Mouse (Mus musculus): ENCODE measurements around the gene Adgrb3. TPM values are rescaled to one million over a fixed set of nuclear protein-coding genes. Genes with fewer than 3 reads are reported as not detected.
"Not testable (repeated sequence)": the region's sequence is repeated elsewhere in the genome, so short reads cannot be mapped to it uniquely, and the experiment has no call there.

Gene Adgrb3
- total RNA-seq, 2 experiments from 2014 or later: 0.08 TPM; not detected in 1

DNA sequence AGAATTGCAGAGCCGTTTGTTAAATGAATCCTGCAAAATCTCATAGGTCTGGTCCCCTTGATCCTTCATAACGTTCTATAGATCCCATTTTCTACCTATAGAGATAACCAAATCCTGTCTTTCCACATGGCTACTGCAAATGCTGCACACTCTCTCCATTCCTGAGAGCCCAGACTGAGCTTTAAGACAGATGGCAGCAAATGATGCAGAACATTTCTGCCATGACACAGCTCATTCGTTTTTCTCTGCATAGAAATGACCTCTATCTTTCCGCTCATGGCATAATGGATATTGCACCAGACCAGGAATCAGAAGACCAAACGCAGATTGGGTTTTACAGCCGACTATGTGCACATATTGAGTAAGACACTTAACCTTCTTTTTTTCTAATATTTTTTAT lies 84.8 kb downstream of the Adgrb3 start:
- no peak for DNase-seq

DNA sequence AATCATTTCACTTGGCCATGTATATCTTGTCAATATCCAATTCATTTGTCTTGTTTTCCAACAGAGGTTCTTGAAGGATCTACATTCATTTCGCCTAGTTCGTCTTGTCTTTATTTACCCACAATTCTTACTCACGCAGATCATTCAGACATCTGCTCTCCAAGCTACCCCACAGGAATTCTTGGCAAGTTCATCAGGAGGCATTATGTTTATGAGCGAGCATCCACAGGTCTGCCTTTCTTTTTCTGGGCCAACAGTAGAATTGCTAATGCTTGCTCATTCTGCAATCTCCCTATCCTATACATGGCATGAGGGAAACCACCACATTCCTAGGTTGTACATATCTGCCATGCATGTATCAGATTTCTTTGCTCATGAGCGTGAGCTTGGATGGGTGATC lies 99.7 kb downstream of the Adgrb3 start:
- DNase-seq: no peak

DNA sequence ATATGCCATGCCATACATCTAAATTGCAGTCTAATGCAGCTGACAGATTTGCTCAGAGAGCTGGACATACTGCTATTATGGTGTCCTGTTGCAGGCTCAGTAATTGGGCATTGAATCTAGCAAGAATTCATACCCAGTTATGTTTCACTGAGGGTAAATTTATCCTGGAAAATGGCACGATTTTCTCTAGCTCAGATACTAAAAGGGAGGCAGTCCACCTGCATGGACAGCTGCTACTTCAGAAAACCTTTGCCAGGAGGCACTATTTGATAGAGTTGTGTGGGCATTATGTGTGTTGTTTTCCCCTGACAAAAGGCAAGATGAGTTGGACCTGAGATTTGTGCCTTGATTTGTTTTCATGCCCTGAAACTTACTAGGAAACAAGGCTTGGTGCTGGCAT lies 118.0 kb downstream of the Adgrb3 start:
- DNase-seq: no peak

DNA sequence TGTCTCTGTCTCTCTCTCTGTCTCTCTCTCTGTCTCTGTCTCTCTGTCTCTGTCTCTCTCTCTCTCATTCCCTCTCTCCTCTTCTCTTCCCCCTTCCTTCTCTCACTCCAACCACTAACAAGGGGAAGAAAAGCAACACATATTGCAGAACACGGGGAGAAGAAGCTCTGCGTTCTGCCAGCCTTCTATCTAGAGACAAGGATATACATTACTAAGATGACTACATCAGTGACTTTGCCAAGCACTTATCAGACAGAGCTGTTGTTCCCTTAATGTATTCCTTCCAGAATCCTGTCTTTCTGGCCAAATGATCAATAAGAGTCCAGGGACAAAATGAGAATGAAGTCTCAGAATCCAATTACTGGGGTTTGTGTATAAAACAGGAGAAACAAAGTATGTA lies 123.2 kb downstream of the Adgrb3 start:
- DNase-seq: no peak

DNA sequence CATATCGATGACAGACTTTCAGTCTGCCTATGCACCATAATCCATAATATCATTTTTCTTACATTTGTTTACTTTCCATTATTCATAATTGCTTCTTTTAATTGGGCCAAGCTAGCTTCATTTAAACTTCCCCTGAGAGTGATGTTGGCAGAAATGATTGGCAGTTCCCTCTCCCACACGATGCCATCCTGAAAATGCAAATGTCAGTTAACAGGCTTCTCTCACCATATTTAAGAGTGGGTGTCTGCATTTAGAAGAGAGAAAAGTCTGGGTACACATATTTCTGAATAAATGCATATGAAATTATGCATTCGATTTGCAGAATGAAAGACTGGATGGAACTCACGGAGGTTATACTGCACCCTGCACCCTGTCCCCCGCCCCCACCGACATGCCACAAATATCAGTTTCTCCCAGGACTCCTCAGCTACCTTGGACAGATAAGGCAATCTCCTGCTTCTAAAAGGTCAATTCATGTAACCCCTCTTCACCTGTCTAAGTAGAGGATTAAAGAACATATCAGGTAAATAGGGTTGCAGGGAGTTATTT lies 130.7 kb downstream of the Adgrb3 start:
- no peak for DNase-seq

DNA sequence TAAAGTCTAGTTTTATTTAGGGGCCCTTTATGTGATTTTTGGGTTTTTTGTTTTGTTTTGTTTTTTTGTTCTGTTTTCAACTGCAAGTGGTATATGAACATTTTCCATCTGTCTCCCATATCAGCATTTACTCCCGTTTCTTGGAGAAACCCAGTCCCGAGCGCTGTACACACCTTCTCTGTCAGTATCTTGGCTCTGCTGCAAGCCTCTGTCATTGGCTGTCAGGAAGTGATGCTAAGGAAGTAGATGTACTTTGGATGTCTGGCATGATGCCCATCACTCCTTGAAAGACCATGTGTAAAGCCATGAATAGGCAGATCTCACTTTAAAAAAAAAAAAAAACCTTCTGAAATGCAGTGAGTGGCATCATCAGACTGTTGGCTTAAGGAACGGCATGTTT lies 132.3 kb downstream of the Adgrb3 start:
- no peak for DNase-seq

DNA sequence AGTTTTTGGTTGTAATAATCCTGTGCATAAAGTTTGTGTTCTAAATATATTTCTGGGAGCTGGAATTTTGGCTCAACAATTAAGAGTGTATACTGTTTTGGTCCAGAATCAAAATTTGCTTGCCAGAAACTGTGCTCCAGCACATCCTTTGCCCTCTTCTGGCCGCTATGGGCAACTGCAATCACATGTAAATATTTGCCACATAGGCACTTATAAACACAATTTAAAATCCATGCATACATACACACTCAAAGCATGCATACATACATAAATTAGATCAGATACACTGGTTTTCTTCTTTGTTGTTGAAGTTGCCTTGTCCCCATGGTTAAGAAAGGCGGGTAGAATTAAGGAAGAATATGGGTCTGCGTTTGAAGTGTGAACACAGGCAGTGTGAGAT lies 132.7 kb downstream of the Adgrb3 start:
- DNase-seq: no peak

DNA sequence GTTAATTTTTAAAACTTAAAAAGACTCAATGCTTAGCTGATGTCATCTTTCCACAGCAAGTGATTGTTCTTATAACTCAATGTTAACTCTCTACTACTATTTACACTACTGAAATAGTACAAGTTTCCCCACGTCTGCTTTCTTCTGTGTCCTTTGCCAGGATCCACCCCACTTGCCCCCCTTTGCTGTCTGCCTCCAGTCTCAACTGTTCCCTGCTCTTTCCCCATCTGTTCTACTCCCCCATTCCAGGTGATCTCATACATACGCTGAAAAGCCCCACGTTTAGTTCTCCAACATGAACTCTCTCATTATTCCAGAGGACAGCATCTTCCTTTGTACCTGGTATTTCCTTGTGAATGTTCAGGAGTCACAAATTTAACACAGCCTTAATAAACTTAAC lies 147.4 kb downstream of the Adgrb3 start:
- DNase-seq: no peak

DNA sequence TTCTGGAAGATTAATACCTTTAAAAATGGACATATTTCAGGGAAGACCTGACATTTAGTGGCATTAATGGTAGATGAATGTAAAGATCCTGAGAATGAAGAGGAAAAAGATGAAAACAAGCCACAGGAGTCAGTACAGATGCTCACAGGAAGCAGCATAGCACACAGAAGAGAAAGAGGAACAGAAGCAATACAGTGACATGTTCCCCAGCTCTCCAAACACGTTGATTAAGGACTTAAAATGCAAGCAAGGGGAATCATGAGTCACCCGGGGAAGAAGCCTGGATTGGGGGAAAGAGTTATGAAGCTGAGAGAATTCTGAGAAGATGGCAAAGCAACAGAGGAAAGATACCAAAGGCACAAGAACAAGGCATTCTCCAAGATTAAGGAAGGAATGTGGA lies 149.9 kb downstream of the Adgrb3 start:
- no peak for DNase-seq

DNA sequence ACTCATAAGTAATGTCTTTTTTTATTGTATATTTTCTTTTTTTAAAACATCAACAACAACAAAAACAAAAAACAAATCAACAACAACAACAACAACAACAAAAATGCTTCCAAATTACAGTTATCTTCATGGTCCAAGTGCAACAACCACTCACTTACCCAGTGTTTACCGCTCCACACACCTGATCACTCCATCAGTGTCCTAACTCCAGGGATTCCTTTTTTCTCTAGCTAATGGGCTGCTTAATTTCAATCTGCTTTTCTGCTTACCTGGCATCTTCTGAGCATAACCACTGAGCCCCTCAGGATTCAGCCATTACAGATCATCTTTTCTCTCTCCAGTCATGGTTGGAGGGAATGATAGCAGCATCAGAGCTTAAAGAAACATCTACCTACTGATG lies 176.8 kb downstream of the Adgrb3 start:
- no peak for DNase-seq

DNA sequence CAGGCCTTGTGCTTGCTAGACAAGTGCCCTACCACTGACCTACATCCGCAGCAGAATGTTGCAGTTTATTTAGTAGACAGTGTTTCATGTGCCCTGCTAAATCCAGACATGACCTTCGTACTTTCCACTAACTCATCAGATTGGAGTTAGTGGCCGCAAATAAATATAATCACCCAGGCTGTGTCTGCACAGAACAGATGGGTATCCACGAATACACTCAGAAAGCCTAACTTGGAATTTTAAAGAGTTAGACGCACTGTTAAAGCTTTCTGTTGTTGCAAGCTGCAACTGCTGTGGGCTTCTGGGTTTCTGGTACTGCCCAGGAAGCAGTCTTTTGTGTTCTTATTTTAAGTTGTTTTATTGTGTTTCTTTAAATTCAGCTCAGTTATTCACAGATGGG lies 185.3 kb downstream of the Adgrb3 start:
- DNase-seq: no peak

DNA sequence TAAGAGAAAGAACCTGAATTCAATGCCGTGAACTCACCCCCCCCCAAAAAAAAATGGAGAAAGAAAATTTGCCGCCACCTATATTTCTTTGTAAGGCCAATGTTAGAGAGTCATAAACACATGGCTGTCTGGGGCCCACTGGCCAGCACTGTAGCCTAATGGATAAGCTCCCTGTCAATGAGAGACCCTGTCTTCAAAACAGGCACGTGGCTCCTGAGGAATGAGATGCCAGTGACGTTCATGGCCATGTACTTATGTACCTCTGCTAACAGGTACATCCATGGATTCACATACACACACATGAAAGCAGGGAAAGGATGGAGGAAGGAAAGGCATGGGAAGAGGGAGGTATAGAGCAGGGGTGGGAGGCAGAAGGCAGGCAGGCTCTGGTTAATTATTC lies 208.0 kb downstream of the Adgrb3 start:
- DNase-seq: no peak

DNA sequence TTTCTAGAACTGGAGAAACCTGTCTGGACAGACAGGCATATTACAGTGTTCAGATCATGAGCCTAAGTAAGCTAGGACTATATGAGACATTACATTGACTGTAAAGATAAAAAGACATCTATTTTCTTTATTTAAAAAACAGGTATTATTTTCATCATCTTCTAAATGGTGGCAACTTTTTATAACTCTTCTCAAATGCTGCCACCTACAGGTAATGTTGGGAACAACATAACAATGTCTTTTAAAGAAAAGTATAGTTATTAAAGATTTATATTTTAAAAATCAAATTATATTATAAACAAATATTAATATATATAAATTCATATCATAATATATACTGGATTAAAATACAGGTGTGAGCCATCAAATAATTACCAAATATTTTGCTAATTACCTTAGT lies 212.6 kb downstream of the Adgrb3 start:
- no peak for DNase-seq

DNA sequence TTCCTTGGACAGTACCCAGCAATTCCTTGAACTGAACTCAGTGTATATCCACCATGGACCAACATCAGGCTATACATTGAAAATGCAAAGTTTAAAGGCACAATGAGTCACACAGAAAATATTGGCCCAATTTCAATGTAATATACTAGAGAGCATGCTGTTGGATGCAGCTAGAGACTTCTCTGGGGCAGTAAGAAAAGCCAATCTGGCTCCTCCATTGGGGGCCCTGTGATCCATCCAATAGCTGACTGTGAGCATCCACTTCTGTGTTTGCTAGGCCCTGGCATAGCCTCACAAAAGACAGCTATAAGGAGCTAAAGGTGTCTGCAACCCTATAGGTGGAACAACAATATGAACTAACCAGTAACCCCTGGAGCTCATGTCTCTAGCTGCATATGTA lies 218.7 kb downstream of the Adgrb3 start:
- DNase-seq: not testable (repeated sequence)

DNA sequence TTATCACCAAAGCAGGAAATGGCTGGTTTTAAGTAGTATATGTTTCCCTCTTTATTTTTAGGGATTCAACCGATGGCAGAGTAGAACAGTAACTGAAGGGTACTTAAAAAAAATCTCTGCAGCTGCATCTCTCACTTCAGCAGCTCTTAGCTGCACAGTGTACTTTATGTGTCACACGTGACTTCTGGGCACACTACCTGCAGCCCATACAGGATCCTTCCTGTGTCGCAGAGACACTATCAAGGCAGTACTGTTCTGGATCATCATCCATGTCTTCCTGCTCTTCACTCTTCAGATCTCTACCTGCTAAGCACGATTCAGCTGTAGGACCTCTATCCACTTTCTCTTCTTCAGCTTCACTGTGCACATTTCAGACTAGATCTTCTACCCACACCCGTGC lies 230.6 kb downstream of the Adgrb3 start:
- DNase-seq: no peak

DNA sequence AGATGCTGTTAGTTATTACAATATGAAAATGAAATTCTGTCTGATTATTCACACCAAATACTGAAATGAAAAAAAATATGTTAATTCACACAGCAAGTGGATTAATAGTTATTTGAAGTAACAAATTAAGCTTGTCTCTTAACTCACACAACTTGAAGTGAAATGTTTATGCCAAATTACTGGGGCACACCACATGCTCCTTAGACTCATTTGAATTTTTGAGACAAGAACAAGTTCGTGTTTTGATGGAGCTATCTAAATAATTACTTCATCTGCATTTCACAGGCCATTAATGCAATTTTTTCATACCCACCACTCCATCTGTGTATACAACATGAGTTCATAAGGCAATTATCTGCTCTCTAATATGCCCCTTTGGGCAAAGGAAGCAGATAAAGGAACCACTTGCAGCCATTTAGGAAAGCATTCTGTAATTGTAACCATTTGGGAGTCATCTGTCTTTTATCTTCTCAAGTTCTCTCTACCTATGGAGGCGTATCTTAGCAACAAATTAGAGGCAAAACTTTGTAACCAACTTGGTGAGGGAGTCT lies 240.9 kb downstream of the Adgrb3 start:
- no peak for DNase-seq

DNA sequence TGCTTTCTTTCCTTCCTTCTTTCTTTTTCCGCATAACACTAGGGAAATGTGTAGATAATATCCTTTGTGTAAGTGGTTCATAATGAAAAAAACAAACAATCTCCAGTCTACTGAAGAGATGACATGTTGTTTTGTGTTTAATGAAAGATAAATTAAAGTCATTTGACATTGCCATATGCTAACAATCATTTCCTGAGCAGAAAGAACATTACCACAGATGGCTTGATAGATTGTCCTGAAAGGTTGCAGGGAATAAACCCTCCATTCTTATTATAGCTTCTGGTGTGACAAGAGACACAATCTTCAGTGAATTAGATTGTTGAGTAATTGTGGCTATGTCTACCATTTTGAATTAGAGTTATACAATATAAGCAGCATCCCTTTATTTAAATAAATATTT lies 247.8 kb downstream of the Adgrb3 start:
- DNase-seq: no peak

DNA sequence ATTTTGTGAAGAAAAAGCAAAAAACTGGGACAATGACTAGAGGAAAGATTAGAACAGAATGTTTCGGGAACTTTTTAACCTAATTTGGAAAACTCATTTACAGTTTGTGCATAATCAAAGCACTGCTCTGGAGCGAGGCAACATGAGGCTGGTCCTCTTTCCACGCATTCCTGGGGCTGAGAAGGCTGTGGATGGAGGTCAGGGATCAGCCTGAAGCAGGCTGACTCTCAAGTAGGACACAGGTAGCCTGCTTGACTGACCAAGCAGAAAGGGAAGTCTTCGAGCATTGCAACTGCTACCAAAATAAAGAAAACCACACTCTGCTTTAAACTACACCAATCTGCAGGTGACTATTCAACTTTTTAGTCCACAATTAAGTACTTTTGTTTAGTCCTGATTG lies 251.7 kb downstream of the Adgrb3 start:
- no peak for DNase-seq

DNA sequence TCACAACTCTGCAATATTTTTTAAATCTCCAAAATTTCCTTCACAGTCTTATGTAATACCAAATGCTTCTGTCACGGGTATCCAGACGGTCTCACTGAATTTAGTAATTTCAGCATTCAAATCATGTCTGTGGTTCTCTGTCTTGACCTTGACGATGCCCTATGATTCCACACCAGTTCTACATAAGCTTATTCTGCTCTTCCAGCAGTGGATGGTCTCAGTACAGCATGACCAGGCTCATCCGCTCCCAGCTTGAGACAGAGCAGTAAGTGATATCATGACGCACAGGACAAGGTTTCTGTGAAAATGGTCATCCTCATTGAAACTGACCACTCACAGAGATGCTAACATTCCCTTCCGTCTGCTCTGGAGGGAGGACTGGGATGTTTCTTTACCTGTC lies 252.9 kb downstream of the Adgrb3 start:
- DNase-seq: no peak

DNA sequence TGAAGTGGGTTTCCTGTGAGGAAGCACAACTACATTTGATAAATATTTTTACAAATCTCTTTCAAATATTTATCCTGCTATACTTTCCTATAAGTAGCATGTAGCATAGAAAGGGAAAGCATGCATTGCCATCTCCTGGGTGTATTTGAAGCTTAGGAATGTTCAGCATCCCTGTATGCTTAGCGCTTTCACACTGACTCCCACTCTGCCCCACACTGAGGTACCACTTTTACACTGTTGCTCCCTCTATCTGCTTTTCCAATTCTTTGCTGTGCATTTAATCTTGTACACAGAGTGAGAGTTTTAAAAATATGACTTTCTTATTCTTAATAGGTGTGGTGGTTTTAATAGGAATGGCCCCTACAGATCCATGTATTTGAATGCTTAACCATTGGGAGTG lies 261.4 kb downstream of the Adgrb3 start:
- no peak for DNase-seq

DNA sequence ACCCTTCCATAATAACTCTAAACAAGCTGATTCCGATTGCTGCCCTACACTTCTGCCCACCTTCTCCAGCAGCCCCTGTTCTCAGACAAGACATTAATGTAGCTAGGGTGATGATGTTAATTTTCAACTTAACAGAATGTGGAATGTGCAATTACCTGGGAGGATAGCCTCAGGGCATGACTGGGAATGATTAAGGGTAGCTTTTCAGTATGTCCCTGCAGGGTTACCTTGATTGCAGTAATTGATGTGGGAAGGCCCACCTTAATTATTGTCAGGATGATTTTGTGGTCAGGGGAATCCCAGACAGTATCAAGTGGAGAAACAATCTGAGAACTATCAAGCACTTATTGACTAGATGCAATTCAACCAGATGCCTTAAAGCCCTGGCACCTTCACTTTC lies 283.4 kb downstream of the Adgrb3 start:
- no peak for DNase-seq

DNA sequence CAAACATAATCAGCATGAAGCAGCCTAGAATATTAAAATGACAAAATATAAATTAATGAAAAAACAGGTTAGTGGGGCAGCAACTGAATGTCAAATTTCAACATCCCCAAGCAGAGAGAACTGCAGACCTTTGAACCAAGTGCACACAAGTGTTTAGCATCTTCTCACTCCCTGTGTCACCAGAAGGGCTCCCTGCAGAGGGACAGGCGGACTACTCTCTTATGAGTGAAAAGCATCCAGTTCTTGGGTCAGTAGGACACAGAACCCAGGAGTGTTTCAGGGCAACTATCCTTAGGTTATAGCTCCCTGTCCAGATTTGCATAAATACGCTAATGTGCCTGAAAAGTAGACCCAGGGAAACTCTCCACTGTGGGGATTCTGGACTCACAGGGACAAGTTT lies 285.6 kb downstream of the Adgrb3 start:
- DNase-seq: no peak

DNA sequence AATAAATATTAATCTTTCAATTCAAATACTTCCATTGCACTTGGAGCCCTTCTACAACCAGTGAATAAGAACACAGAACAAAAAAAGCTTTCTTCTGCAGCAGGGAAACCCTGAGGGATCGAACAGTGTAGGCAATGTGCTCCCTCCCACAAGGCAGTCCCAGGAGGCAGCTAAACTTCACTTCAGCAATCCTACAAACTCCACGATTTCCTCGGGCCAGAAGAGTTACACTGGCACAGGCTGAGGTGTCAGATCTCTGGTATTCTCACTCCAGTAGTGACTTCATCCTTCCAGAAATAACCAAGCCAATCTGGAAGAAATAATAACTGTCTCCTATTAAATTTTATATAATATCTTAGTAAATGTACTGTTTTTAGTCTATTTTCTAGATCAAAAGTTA lies 286.6 kb downstream of the Adgrb3 start:
- DNase-seq: no peak

DNA sequence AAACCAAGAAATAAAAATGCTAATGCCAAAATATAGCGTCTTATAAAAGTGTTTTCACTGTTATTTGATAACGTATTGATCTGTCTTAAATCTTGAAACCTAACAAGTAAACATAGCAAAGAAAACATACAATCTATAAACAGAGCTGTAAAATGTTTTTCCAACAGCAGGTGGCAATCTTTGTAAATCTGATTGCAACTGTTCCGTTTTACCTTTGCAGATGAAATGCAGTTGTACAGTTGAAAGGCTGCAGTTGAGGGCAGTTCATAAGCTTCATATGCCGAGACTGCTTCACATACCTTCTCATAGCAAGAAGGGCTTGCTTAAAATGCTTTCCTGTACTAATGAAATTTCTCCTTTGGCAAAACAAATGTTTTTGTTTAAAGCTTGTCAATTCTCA lies 302.5 kb downstream of the Adgrb3 start:
- DNase-seq: no peak

Data from gastrocnemius, postnatal 25 days (tissue).